Mouse (Mus musculus): ENCODE data around the gene Commd6.

DNA sequence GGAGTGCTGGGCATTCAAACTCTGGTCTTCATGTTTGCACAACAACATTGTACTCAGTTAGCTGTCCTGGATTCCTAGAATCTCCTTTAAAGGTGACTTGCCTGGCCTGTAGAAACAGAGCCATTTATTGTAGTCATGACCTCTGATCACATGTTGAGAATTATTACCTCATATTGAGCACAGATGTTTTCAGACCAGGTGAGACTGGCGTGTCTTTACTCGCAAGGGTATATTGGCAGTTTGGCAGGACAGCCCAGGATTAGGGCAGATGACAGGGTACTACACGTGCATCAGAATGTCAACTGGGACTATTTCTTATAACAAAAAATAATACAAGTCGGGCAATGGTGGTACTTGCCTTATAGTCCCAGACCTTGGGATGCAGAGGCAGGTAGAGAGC lies 10.1 kb upstream of the Commd6 start:
- TF ChIP-seq POLR2AphosphoS5 (IDR thresholded peaks at IDR 0.05; ENCODE audit: insufficient replicate concordance, low read depth, low read length), result no peak
- no peak for TF ChIP-seq CTCF (IDR thresholded peaks at IDR 0.05; ENCODE audit: low read depth, low read length)
- no peak for TF ChIP-seq GATA2 (IDR thresholded peaks at IDR 0.05; ENCODE audit: borderline replicate concordance, low read depth, low read length)
- TF ChIP-seq GATA1 (IDR thresholded peaks at IDR 0.05; ENCODE audit: borderline replicate concordance, low read length), result no peak
